Mouse (Mus musculus): Measurements from ENCODE around the gene Adgrv1.

DNA sequence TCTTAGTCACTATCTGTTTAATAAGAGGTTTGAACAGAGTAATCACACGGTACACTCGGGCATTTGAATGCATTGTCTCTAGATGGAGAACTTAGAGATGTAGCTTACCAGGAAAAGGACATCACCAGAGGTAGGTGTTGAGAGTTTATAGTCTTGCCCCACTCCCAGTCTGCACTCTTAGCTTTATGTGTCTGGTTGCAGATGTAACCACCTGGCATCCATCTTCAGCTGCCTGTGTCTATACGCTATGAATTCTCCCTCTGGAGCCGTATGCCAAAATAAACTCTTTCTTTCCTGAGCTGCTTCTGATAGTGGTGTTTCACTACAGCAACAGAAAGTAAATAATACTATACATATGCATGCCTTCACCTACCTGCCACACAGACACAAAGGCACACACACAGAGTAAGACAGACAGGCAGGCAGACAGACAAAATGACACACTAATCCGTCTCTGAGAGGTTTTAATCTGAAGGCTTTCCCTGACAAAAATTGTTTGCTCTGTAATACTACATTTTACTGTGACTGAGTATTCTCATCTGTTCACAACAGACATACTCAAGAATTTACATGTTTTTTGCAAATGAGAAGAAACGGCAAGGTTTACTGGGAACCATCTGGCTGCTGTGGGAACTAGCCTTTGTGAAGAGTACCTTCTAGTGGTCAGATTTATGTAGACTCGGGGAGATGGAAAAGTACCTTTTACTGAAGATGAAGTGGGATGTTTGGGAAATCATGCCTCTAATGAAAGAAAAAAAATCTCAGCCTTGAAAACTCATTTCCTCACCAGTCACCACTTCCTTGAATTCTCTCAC lies 318.4 kb downstream of the Adgrv1 start:
- TF ChIP-seq KAT2A (IDR thresholded peaks at IDR 0.05; ENCODE audit: insufficient replicate concordance, low read length), result no peak
- TF ChIP-seq CTCF (conservative IDR thresholded peaks at IDR 0.05 in 1 of 2, IDR thresholded peaks at IDR 0.05 in 1 of 2; ENCODE audit: low read depth in 2 of 2, low read length in 2 of 2), result peak; percentile 7 to 85; a peak in 2 of 4 replicates
- TF ChIP-seq RCOR1 (conservative IDR thresholded peaks at IDR 0.05; ENCODE audit: low read depth, low read length), result no peak
- TF ChIP-seq E2F4 (IDR thresholded peaks at IDR 0.05; ENCODE audit: insufficient replicate concordance, low read depth, low read length), result no peak
- TF ChIP-seq NRF1 (IDR thresholded peaks at IDR 0.05; ENCODE audit: low read depth, low read length), result no peak
- TF ChIP-seq POLR2A (IDR thresholded peaks at IDR 0.05; ENCODE audit: low read depth, low read length), result no peak
- TF ChIP-seq EP300 (IDR thresholded peaks at IDR 0.05; ENCODE audit: low read length), result no peak

All from CH12.LX (cell line).